Comparison of ENCODE assay signal across 8 mouse cellular contexts in genomic region chr16:23982891-23983588, GRCm38 (mm10). TPM values are rescaled to one million over a fixed set of nuclear protein-coding genes. Genes with fewer than 3 reads are reported as not detected.
A peak's percentile ranks its signal among the peaks of the same experiment; 100 is the strongest.
DNase-seq lines count a peak whose midpoint lies in the region; ATAC-seq and TF ChIP-seq lines count a peak whose summit lies in the region.

No protein-coding gene starts in this region.

- H3K36me3 ChIP-seq in megakaryocyte, embryonic 14.5 days (replicated peaks; ENCODE audit: low read length): no peaks in the 10 kb centered on the region
- no peaks in the 10 kb centered on the region for H3K36me3 ChIP-seq in embryonic facial prominence, embryonic 14.5 days (ENCODE audit: control insufficient read depth, insufficient read depth, low read length)
- H3K36me3 ChIP-seq in heart, embryonic 15.5 days: no peaks in the 10 kb centered on the region
- no peaks in the 10 kb centered on the region for H3K36me3 ChIP-seq in lung, embryonic 14.5 days (ENCODE audit: insufficient read depth)

- DNase-seq in embryonic facial prominence, embryonic 14.5 days (ENCODE audit: low spot score): peak; percentile 73
- DNase-seq in kidney, postnatal 14 days: peak; percentile 89
- peak; percentile 82 for DNase-seq in lung, embryonic 14.5 days
- peak; percentile 55 for DNase-seq in retina, adult 2 months (ENCODE audit: low read depth, low spot score)
- DNase-seq in thymus, postnatal 4 days: peak; percentile 94

- peaks cover 34% of the 10 kb centered on the region for H3K27me3 ChIP-seq in megakaryocyte, embryonic 14.5 days (replicated peaks)
- H3K27me3 ChIP-seq in embryonic facial prominence, embryonic 14.5 days (replicated peaks; ENCODE audit: control insufficient read depth, insufficient read depth, low read length): peaks cover 23% of the 10 kb centered on the region
- peaks cover 9% of the 10 kb centered on the region; the same call in 1 of the 2 replicates for H3K27me3 ChIP-seq in heart, embryonic 15.5 days
- H3K27me3 ChIP-seq in lung, embryonic 14.5 days (ENCODE audit: insufficient read depth, low read length): peaks cover 39% of the 10 kb centered on the region

- 0 out of 2 replicates have a peak overlapping the region, but pooled peaks have one; percentile 36 for H3K27ac ChIP-seq in embryonic facial prominence, embryonic 14.5 days (replicated peaks; ENCODE audit: low read depth, low read length)
- peak overlapping the region; percentile 64 for H3K27ac ChIP-seq in heart, embryonic 15.5 days
- peak overlapping the region; percentile 58 for H3K27ac ChIP-seq in lung, embryonic 14.5 days (ENCODE audit: low read depth)

- under 1% methylated on average over 33 of the region's 33 CpGs for WGBS in embryonic facial prominence, embryonic 14.5 days
- under 1% methylated on average over 33 of the region's 33 CpGs for WGBS in heart, embryonic 15.5 days
- WGBS in lung, embryonic 14.5 days: under 1% methylated on average over 33 of the region's 33 CpGs

- ATAC-seq in megakaryocyte, adult 5-6 weeks (ENCODE audit: poor library complexity, severe bottlenecking): no peak
- no peak for ATAC-seq in embryonic facial prominence, embryonic 14.5 days (ENCODE audit: low read depth)
- no peak for ATAC-seq in heart, embryonic 15.5 days (replicated peaks; ENCODE audit: insufficient number of reproducible peaks, insufficient read depth, low FRiP score, low read depth)
- ATAC-seq in lung, embryonic 14.5 days (ENCODE audit: insufficient read depth): peak; percentile 25; the same call in 1 of the 2 replicates

- no peaks in the 10 kb centered on the region for H3K9me3 ChIP-seq in megakaryocyte, embryonic 14.5 days
- H3K9me3 ChIP-seq in embryonic facial prominence, embryonic 14.5 days (ENCODE audit: control insufficient read depth, low read length): no peaks in the 10 kb centered on the region
- H3K9me3 ChIP-seq in heart, embryonic 15.5 days (replicated peaks): no peaks in the 10 kb centered on the region
- H3K9me3 ChIP-seq in lung, embryonic 14.5 days (ENCODE audit: low read depth, low read length): no peaks in the 10 kb centered on the region

- peaks cover 67% of the 10 kb centered on the region for H3K4me1 ChIP-seq in megakaryocyte, embryonic 14.5 days
- H3K4me1 ChIP-seq in embryonic facial prominence, embryonic 14.5 days (ENCODE audit: control insufficient read depth, insufficient read depth, low read length): peaks cover 29% of the 10 kb centered on the region
- H3K4me1 ChIP-seq in heart, embryonic 15.5 days (replicated peaks): peaks cover 50% of the 10 kb centered on the region
- H3K4me1 ChIP-seq in lung, embryonic 14.5 days (ENCODE audit: insufficient read depth): peaks cover 4% of the 10 kb centered on the region; the same call in 1 of the 2 replicates

- peak overlapping the region; percentile 50 for H3K9ac ChIP-seq in embryonic facial prominence, embryonic 14.5 days (ENCODE audit: low read depth, low read length)
- H3K9ac ChIP-seq in heart, embryonic 15.5 days: peak overlapping the region; percentile 52
- H3K9ac ChIP-seq in lung, embryonic 14.5 days: peak overlapping the region; percentile 40

- peak overlapping the region; percentile 93 for H3K4me2 ChIP-seq in embryonic facial prominence, embryonic 14.5 days (ENCODE audit: low read depth, low read length)
- peak overlapping the region; percentile 93 for H3K4me2 ChIP-seq in heart, embryonic 15.5 days
- H3K4me2 ChIP-seq in lung, embryonic 14.5 days: peak overlapping the region; percentile 93

- TF ChIP-seq CTCF in lung, embryonic 14.5 days (IDR thresholded peaks at IDR 0.05; ENCODE audit: low read depth): peak; percentile 58

- peak overlapping the region; percentile 92 for H3K4me3 ChIP-seq in megakaryocyte, embryonic 14.5 days (replicated peaks)
- peak overlapping the region; percentile 41 for H3K4me3 ChIP-seq in embryonic facial prominence, embryonic 14.5 days (ENCODE audit: low read depth, low read length)
- H3K4me3 ChIP-seq in heart, embryonic 15.5 days: peak overlapping the region; percentile 53
- H3K4me3 ChIP-seq in lung, embryonic 14.5 days (ENCODE audit: low read depth, low read length): peak overlapping the region; percentile 40

RNA-seq across cellular contexts. Expression of gene Gm37419, which starts 5.2 kb away (rescaled TPM):
- polyA plus RNA-seq in megakaryocyte, embryonic 14.5 days (2012; ENCODE audit: insufficient read depth, low replicate concordance): not detected in 2 replicates
- not detected in 2 replicates for total RNA-seq in megakaryocyte, adult 5-6 weeks (2015)
- not detected in 2 replicates for total RNA-seq in megakaryocyte, adult 5-6 weeks (2017)
- polyA plus RNA-seq in embryonic facial prominence, embryonic 14.5 days (2014; fragmentation: Nextera tagmentation; extraction: Ambion mirVana): not detected in 2 replicates
- polyA plus RNA-seq in heart, embryonic 15.5 days (2015; fragmentation: Nextera tagmentation; extraction: Ambion mirVana): not detected in 2 replicates
- not detected in 2 replicates for polyA plus RNA-seq in lung, embryonic 14.5 days (2014; fragmentation: Nextera tagmentation; extraction: Ambion mirVana)

RNA-seq across cellular contexts. Expression of gene Bcl6, which starts 5.6 kb away (rescaled TPM):
- polyA plus RNA-seq in megakaryocyte, embryonic 14.5 days (2012; ENCODE audit: insufficient read depth, low replicate concordance): 1.2 and 3.5 TPM in 2 replicates
- total RNA-seq in megakaryocyte, adult 5-6 weeks (2015): 31.7 and 35.0 TPM in 2 replicates
- total RNA-seq in megakaryocyte, adult 5-6 weeks (2017): 22.1 and 23.4 TPM in 2 replicates
- 2.5 and 3.0 TPM in 2 replicates for polyA plus RNA-seq in embryonic facial prominence, embryonic 14.5 days (2014; fragmentation: Nextera tagmentation; extraction: Ambion mirVana)
- polyA plus RNA-seq in heart, embryonic 15.5 days (2015; fragmentation: Nextera tagmentation; extraction: Ambion mirVana): 0.66 and 0.82 TPM in 2 replicates
- polyA plus RNA-seq in lung, embryonic 14.5 days (2014; fragmentation: Nextera tagmentation; extraction: Ambion mirVana): 1.1 and 1.2 TPM in 2 replicates

RNA-seq across cellular contexts. Expression of gene Rtp2, which starts 50.8 kb away (rescaled TPM):
- not detected in 2 replicates for polyA plus RNA-seq in megakaryocyte, embryonic 14.5 days (2012; ENCODE audit: insufficient read depth, low replicate concordance)
- not detected in 2 replicates for total RNA-seq in megakaryocyte, adult 5-6 weeks (2015)
- total RNA-seq in megakaryocyte, adult 5-6 weeks (2017): not detected in 2 replicates
- 0.79 and 0.84 TPM in 2 replicates for polyA plus RNA-seq in embryonic facial prominence, embryonic 14.5 days (2014; fragmentation: Nextera tagmentation; extraction: Ambion mirVana)
- not detected in 2 replicates for polyA plus RNA-seq in heart, embryonic 15.5 days (2015; fragmentation: Nextera tagmentation; extraction: Ambion mirVana)
- not detected in 2 replicates for polyA plus RNA-seq in lung, embryonic 14.5 days (2014; fragmentation: Nextera tagmentation; extraction: Ambion mirVana)

Comparison
In these comparisons a context has a peak if more than half of its experiments do, and no peak if none do; other contexts are left out.
1. H3K4me3 ChIP-seq: peak in every context shown above with its lines; median percentile 92 in megakaryocyte, embryonic 14.5 days; 53 in heart, embryonic 15.5 days; 41 in embryonic facial prominence, embryonic 14.5 days; 40 in lung, embryonic 14.5 days.